Mouse (Mus musculus) MEL (cell line): Measurements from ENCODE around the gene Eef2.

Experiments
- CHD2 ChIP-seq: IDR thresholded peaks from 2 replicates; pipeline ENCODE4 v1.6.1; 2011; ENCODE audit warnings: low read length, improper control_type of control experiment
- EP300 ChIP-seq, 2 experiments: IDR thresholded peaks; 2 replicates each; pipeline ENCODE4 v1.6.1; 2011; ENCODE audit warnings: improper control_type of control experiment in 2 of 2, low read length in 2 of 2, low read depth in 1 of 2, mild to moderate bottlenecking in 1 of 2
- GATA1 ChIP-seq: IDR thresholded peaks from 2 replicates; pipeline ENCODE4 v1.6.1; 2011; ENCODE audit warnings: low read depth, low read length, improper control_type of control experiment
- MXI1 ChIP-seq: IDR thresholded peaks from 2 replicates; pipeline ENCODE4 v1.6.1; 2011; ENCODE audit warnings: mild to moderate bottlenecking, low read depth, low read length, improper control_type of control experiment
- POLR2A ChIP-seq, 2 experiments: IDR thresholded peaks; 2 replicates each; pipeline ENCODE4 v1.6.1; 2011 to 2012; ENCODE audit warnings: low read length in 2 of 2, mild to moderate bottlenecking in 2 of 2, control low read depth in 1 of 2, improper control_type of control experiment in 1 of 2, low read depth in 1 of 2, moderate library complexity in 1 of 2; ENCODE audit not compliant: control insufficient read depth in 1 of 2, insufficient read depth in 1 of 2, poor library complexity in 1 of 2
- RCOR1 ChIP-seq: IDR thresholded peaks from 2 replicates; pipeline ENCODE4 v1.6.1; 2012; ENCODE audit warnings: low read depth, mild to moderate bottlenecking, inconsistent platforms, low read length, improper control_type of control experiment
- SMC3 ChIP-seq: IDR thresholded peaks from 2 replicates; pipeline ENCODE4 v1.6.1; 2011; ENCODE audit warnings: low read depth, low read length, improper control_type of control experiment
- TCF12 ChIP-seq: IDR thresholded peaks from 2 replicates; pipeline ENCODE4 v1.6.1; 2014; ENCODE audit warnings: low read depth, mild to moderate bottlenecking, inconsistent platforms, low read length, improper control_type of control experiment, moderate library complexity
- UBTF ChIP-seq: IDR thresholded peaks from 2 replicates; pipeline ENCODE4 v1.6.1; 2012; ENCODE audit warnings: low read depth, mild to moderate bottlenecking, inconsistent platforms, low read length, improper control_type of control experiment, moderate library complexity, borderline replicate concordance; ENCODE audit not compliant: insufficient read depth

- TF ChIP-seq UBTF (no peak), SMC3 (no peak), TCF12 (no peak), POLR2A (IDR thresholded peaks at IDR 0.05; ENCODE audit: control insufficient read depth in 1 of 2, insufficient read depth in 1 of 2, low read depth in 1 of 2, low read length in 2 of 2, poor library complexity in 1 of 2) (no peak), CHD2 (no peak), GATA1 (no peak), MXI1 (no peak), EP300 (IDR thresholded peaks at IDR 0.05; ENCODE audit: low read depth in 1 of 2, low read length in 2 of 2) (no peak), RCOR1 (no peak)
These were observed 27.7 kb downstream of the Eef2 start for GRCm38 (mm10) chr10:81204137-81204536.
